Mouse (Mus musculus) CH12.LX (cell line): ENCODE results near the gene Tanc2. TPM values are rescaled to one million over a fixed set of nuclear protein-coding genes. Genes with fewer than 3 reads are reported as not detected.

ENCODE experiments used
- DNase-seq: peaks from one replicate; pipeline ENCODE4 v3.0.0-alpha.2; 2013; ENCODE audit errors: extremely low read depth
- H3K27ac ChIP-seq: 2 replicates; pipeline ENCODE4 v1.5.1; 2012; ENCODE audit warnings: low read depth, mild to moderate bottlenecking, control low read depth, moderate library complexity; ENCODE audit not compliant: insufficient read depth
- H3K27me3 ChIP-seq: replicated peaks from 2 replicates; pipeline ENCODE3; 2012; ENCODE audit warnings: inconsistent platforms
- H3K36me3 ChIP-seq, 2 experiments: replicated peaks in 1 of 2; 2 replicates each; pipeline versions ENCODE3 to v1.6.1; 2012; ENCODE audit warnings: inconsistent platforms in 1 of 2, low read length in 1 of 2, mild to moderate bottlenecking in 1 of 2, mixed read lengths in 1 of 2, moderate library complexity in 1 of 2; ENCODE audit not compliant: control insufficient read depth in 1 of 2, insufficient read depth in 1 of 2
- H3K4me1 ChIP-seq, 2 experiments: 2 replicates each; pipeline ENCODE4 v1.6.1; 2012; ENCODE audit warnings: inconsistent platforms in 1 of 2, moderate library complexity in 1 of 2; ENCODE audit not compliant: insufficient read depth in 2 of 2, control insufficient read depth in 1 of 2
- H3K4me2 ChIP-seq: 2 replicates; pipeline ENCODE4 v1.6.1; 2012; ENCODE audit warnings: low read depth, mild to moderate bottlenecking, control low read depth; ENCODE audit not compliant: poor library complexity, insufficient read depth, severe bottlenecking
- H3K4me3 ChIP-seq, 3 experiments: fragments of 150-350 bp in 1 of 3; sonication (generic) in 1 of 3; replicated peaks in 1 of 3; 2 replicates each; pipeline versions ENCODE3 to v1.5.1; 2011 to 2012; ENCODE audit warnings: low read depth in 2 of 3, low read length in 2 of 3, mild to moderate bottlenecking in 2 of 3, moderate library complexity in 2 of 3, control low read depth in 1 of 3, improper control_type of control experiment in 1 of 3, inconsistent platforms in 1 of 3, mixed read lengths in 1 of 3; ENCODE audit not compliant: poor library complexity in 1 of 3
- H3K79me2 ChIP-seq: replicated peaks from 2 replicates; pipeline ENCODE4 v1.6.1; 2012; ENCODE audit warnings: mild to moderate bottlenecking, moderate library complexity; ENCODE audit not compliant: control insufficient read depth, poor library complexity, insufficient read depth, severe bottlenecking; ENCODE audit errors: extremely low read depth
- H3K9ac ChIP-seq: 2 replicates; pipeline ENCODE4 v1.6.1; 2012; ENCODE audit warnings: low read depth, mild to moderate bottlenecking, control low read depth, moderate library complexity; ENCODE audit not compliant: insufficient read depth
- H3K9me3 ChIP-seq: replicated peaks from 2 replicates; pipeline ENCODE3; 2012; ENCODE audit warnings: low read length, inconsistent platforms, mixed read lengths
- CHD1 ChIP-seq: IDR thresholded peaks from 2 replicates; pipeline ENCODE4 v1.6.1; 2012; ENCODE audit warnings: low read depth, low read length, improper control_type of control experiment, inconsistent platforms
- CHD2 ChIP-seq: IDR thresholded peaks from 2 replicates; pipeline ENCODE4 v1.6.1; 2011; ENCODE audit warnings: low read length, improper control_type of control experiment
- EP300 ChIP-seq: IDR thresholded peaks from 2 replicates; pipeline ENCODE4 v1.6.1; 2011; ENCODE audit warnings: low read length, improper control_type of control experiment
- GABPA ChIP-seq: IDR thresholded peaks from 2 replicates; pipeline ENCODE4 v1.6.1; 2012; ENCODE audit warnings: low read depth, low read length, improper control_type of control experiment, inconsistent platforms; ENCODE audit not compliant: insufficient replicate concordance
- HCFC1 ChIP-seq: IDR thresholded peaks from 2 replicates; pipeline ENCODE4 v1.6.1; 2012; ENCODE audit warnings: low read depth, mild to moderate bottlenecking, inconsistent platforms, low read length, improper control_type of control experiment
- IRF4 ChIP-seq: IDR thresholded peaks from 2 replicates; pipeline ENCODE4 v1.6.1; 2014; ENCODE audit warnings: low read depth, mild to moderate bottlenecking, inconsistent platforms, low read length, improper control_type of control experiment
- JUND ChIP-seq: conservative IDR thresholded peaks from 2 replicates; pipeline ENCODE4 v1.6.1; 2011; ENCODE audit warnings: low read depth, low read length, improper control_type of control experiment
- KAT2A ChIP-seq: IDR thresholded peaks from 2 replicates; pipeline ENCODE4 v1.6.1; 2012; ENCODE audit warnings: low read length, improper control_type of control experiment, inconsistent platforms; ENCODE audit not compliant: insufficient replicate concordance
- MAFK ChIP-seq: IDR thresholded peaks from 2 replicates; pipeline ENCODE4 v1.6.1; 2011; ENCODE audit warnings: low read length, improper control_type of control experiment; ENCODE audit not compliant: insufficient replicate concordance
- MAZ ChIP-seq: IDR thresholded peaks from 2 replicates; pipeline ENCODE4 v1.6.1; 2012; ENCODE audit warnings: low read depth, mild to moderate bottlenecking, inconsistent platforms, low read length, improper control_type of control experiment, moderate library complexity
- MYC ChIP-seq: IDR thresholded peaks from 2 replicates; pipeline ENCODE4 v1.6.1; 2011; ENCODE audit warnings: low read depth, mild to moderate bottlenecking, improper control_type of control experiment, low read length
- NRF1 ChIP-seq: IDR thresholded peaks from 2 replicates; pipeline ENCODE4 v1.6.1; 2014; ENCODE audit warnings: low read depth, mild to moderate bottlenecking, inconsistent platforms, low read length, improper control_type of control experiment, moderate library complexity
- PAX5 ChIP-seq: IDR thresholded peaks from 2 replicates; pipeline ENCODE4 v1.6.1; 2012; ENCODE audit warnings: low read length, inconsistent platforms, mixed read lengths
- RCOR1 ChIP-seq: conservative IDR thresholded peaks from 2 replicates; pipeline ENCODE4 v1.6.1; 2012; ENCODE audit warnings: low read depth, mild to moderate bottlenecking, inconsistent platforms, low read length, improper control_type of control experiment
- SIN3A ChIP-seq: IDR thresholded peaks from 2 replicates; pipeline ENCODE4 v1.6.1; 2012; ENCODE audit warnings: low read length, improper control_type of control experiment, inconsistent platforms
- TBP ChIP-seq: conservative IDR thresholded peaks from 2 replicates; pipeline ENCODE4 v1.6.1; 2011; ENCODE audit warnings: low read depth, low read length, improper control_type of control experiment
- TCF12 ChIP-seq: IDR thresholded peaks from 2 replicates; pipeline ENCODE4 v1.6.1; 2014; ENCODE audit warnings: low read depth, mild to moderate bottlenecking, inconsistent platforms, low read length, improper control_type of control experiment
- UBTF ChIP-seq: IDR thresholded peaks from 2 replicates; pipeline ENCODE4 v1.6.1; 2012; ENCODE audit warnings: low read depth, mild to moderate bottlenecking, inconsistent platforms, low read length, improper control_type of control experiment, moderate library complexity
- ZKSCAN1 ChIP-seq: IDR thresholded peaks from 2 replicates; pipeline ENCODE4 v1.6.1; 2012; ENCODE audit warnings: low read depth, inconsistent platforms, low read length, improper control_type of control experiment, borderline replicate concordance
- dilution Hi-C: fragments of 300-500 bp; cut with MboI; formaldehyde crosslinking; loops from 2 replicates; pipeline ENCODE4 v1.14.3; 2020; ENCODE audit warnings: low sequenced_read_pairs; ENCODE audit not compliant: extremely low pct_unique_long_range_greater_than_20kb, extremely low pct_ligation_motif_present
- in situ Hi-C: fragments of 300-500 bp; cut with MboI; formaldehyde crosslinking; loops from 3 replicates; pipeline ENCODE4 v1.14.3; 2019; ENCODE audit warnings: low sequenced_read_pairs, low pct_ligation_motif_present, low pct_unique_long_range_greater_than_20kb, mixed read lengths
- polyA plus RNA-seq: library from polyadenylated mRNA; unstranded; fragments of >175 nt; gene quantifications from 2 replicates; pipeline ENCODE4 v1.2.1, GENCODE M21; 2012; ENCODE audit warnings: low read depth; ENCODE audit not compliant: insufficient read length
- total RNA-seq, 2 experiments: library from RNA; depleted of rRNA; stranded (reverse); fragments of 300-350 nt in 1 of 2; fragments of >200 nt in 1 of 2; gene quantifications; 2 replicates each; pipeline ENCODE4 v1.2.3; 2012 to 2014

Tanc2 gene
- total and polyA plus RNA-seq, 3 experiments, result 2.6 to 10.4 (median 3.2) TPM

DNA sequence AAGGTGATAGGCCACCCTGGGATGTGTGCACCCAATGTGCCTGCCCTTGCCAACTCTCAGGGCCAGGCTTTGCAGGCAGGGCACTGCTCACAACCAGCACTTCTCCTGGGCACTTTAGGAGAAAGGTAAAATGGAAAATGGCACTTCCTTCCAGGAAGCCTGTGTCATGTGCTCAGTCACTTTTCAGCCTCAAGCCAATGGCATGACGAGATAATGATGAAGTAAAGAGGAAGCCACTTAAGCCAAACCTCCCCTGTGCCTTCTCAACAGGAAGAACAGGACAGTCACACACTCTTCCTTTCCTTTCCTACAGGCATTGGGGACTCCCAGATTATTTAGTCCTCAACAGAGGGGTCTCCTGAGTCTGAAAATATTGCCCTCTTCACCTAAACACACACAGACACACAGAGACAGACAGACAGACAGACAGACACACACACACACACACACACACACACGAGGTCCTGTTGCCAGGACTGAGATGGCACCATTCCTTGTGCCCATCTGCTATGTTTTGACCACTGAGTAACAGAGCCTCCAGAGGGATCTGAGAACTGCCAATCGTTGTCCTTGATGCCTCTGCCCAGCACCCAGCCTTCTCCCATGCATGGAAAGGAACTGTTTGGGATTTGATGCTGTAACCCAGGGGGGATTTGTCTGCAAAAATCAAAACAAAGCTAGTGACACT lies 330.5 kb downstream of the Tanc2 start:
- H3K79me2 ChIP-seq, result no peaks in the 10 kb centered on the region
- H3K36me3 ChIP-seq, result peaks cover 0 to 46% of the 10 kb centered on the region in 2 experiments
- H3K9ac ChIP-seq, result no peak overlapping the region
- no peak overlapping the region for H3K4me2 ChIP-seq
- H3K27ac ChIP-seq, result no peak overlapping the region
- H3K27me3 ChIP-seq, result no peaks in the 10 kb centered on the region
- TF ChIP-seq GABPA, result no peak
- dilution Hi-C loops (no loop called here), in situ Hi-C loops (no loop called here)
- no peak overlapping the region for H3K4me3 ChIP-seq
- H3K9me3 ChIP-seq, result no peaks in the 10 kb centered on the region
- no peak for DNase-seq
- no peaks in the 10 kb centered on the region for H3K4me1 ChIP-seq

DNA sequence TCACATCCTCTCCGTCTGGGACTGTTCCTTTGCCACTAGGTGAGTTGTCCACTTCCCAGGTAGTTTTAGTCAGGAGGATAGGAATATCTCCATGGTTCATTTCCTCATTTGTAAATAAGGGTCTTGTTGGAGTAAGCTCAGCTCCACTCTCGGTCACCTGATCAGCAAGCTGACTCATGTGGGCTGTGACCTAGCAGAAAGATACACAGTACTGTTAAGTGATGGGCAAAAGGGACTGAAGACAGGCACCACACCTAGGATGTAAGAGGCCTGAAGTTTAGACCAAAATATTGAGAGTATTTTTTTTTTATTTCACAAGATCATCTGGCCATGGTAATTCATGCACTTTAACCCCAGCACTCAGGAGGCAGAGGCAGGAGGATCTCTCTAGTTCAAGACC lies 331.1 kb downstream of the Tanc2 start:
- peaks cover 0 to 46% of the 10 kb centered on the region in 2 experiments for H3K36me3 ChIP-seq

DNA sequence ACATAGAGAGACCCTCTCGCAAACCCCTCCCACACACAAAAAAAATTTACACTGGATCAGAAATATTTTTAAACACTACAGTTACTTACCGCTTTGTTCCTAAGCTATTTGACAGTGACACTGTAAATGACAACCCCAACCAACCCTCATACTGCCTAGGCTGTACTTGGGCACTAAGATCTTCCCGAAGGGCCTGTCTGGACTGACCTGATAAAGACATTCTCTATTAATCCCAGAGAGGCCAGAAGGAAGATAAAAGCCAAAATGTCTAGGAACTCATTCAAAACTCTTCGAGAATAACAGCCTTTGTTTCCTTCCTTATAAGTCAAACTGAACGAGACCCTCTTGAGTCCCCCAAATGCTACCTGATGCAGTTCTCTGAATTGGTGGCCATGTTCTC lies 331.5 kb downstream of the Tanc2 start:
- in situ Hi-C loops, result no loop called here
- DNase-seq, result no peak
- no peak overlapping the region for H3K27ac ChIP-seq
- no peak overlapping the region for H3K4me2 ChIP-seq
- no peaks in the 10 kb centered on the region for H3K9me3 ChIP-seq
- H3K36me3 ChIP-seq, result peaks cover 0 to 46% of the 10 kb centered on the region in 2 experiments
- no peaks in the 10 kb centered on the region for H3K4me1 ChIP-seq
- H3K4me3 ChIP-seq, result no peak overlapping the region
- TF ChIP-seq ZKSCAN1, result no peak
- no peak for TF ChIP-seq HCFC1
- no peak for TF ChIP-seq CHD1
- no peak for TF ChIP-seq TCF12
- no peak for TF ChIP-seq SIN3A
- no peak for TF ChIP-seq JUND
- TF ChIP-seq KAT2A, result no peak
- TF ChIP-seq NRF1, result no peak
- TF ChIP-seq TBP, result no peak
- no peaks in the 10 kb centered on the region for H3K27me3 ChIP-seq
- no peak overlapping the region for H3K9ac ChIP-seq
- no peaks in the 10 kb centered on the region for H3K79me2 ChIP-seq
- dilution Hi-C loops, result no loop called here

More for the DNA sequence above, 331.1 kb downstream of the Tanc2 start:
- in situ Hi-C loops, result no loop called here
- H3K9ac ChIP-seq, result no peak overlapping the region
- no peak overlapping the region for H3K4me2 ChIP-seq
- no peaks in the 10 kb centered on the region for H3K4me1 ChIP-seq
- no peak overlapping the region for H3K4me3 ChIP-seq
- H3K9me3 ChIP-seq, result no peaks in the 10 kb centered on the region
- H3K27ac ChIP-seq, result no peak overlapping the region
- no peaks in the 10 kb centered on the region for H3K79me2 ChIP-seq
- DNase-seq, result no peak
- no peak for TF ChIP-seq TCF12
- TF ChIP-seq CHD2, result no peak
- no peak for TF ChIP-seq TBP
- TF ChIP-seq CHD1, result no peak
- no peak for TF ChIP-seq MAFK
- TF ChIP-seq RCOR1, result no peak
- no peak for TF ChIP-seq MYC
- no peak for TF ChIP-seq HCFC1
- no peak for TF ChIP-seq UBTF
- no peak for TF ChIP-seq PAX5
- no peak for TF ChIP-seq ZKSCAN1
- TF ChIP-seq MAZ, result no peak
- no peak for TF ChIP-seq JUND
- TF ChIP-seq EP300, result no peak
- TF ChIP-seq IRF4, result no peak
- dilution Hi-C loops, result no loop called here
- H3K27me3 ChIP-seq, result no peaks in the 10 kb centered on the region
